Mouse (Mus musculus): ENCODE results near the gene Gm28539. TPM values are rescaled to one million over a fixed set of nuclear protein-coding genes. Genes with fewer than 3 reads are reported as not detected.

Gene Gm28539
- polyA plus RNA-seq, 1 experiment from 2014 or later, result not detected

DNA sequence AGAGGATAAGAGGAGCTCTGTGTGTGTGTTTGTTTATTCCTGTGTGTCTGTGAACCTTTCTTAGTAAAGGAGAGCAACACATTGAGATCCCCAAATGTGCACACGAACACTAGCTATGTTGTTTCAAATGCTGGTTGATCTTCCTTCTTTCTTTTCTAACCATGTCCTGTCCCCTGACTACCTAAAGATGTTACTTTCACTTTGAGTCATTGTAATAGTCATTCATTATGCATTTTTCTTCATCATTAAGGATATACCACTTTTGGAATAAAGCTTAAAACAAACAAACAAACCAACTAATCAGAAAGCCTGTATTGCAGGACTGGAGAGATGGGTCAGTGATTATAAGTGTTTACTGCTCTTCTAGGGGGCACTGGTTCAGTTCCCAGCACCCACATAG, 69.3 kb downstream of the Gm28539 start:
- Histone ChIP-seq H3K9me3 (no peaks in the 10 kb centered on the region), H3K4me3 (no peak overlapping the region), H3K36me3 (peaks cover 74% of the 10 kb centered on the region), H3K27me3 (no peaks in the 10 kb centered on the region), H3K27ac (no peak overlapping the region), H3K9ac (no peak overlapping the region), H3K4me2 (no peak overlapping the region), H3K4me1 (no peaks in the 10 kb centered on the region)
- ATAC-seq (ENCODE audit: insufficient number of reproducible peaks, insufficient read depth, low FRiP score, low TSS enrichment, low read depth), result no peak
- 94% methylated on average over 1 of the region's 1 CpGs for WGBS

DNA sequence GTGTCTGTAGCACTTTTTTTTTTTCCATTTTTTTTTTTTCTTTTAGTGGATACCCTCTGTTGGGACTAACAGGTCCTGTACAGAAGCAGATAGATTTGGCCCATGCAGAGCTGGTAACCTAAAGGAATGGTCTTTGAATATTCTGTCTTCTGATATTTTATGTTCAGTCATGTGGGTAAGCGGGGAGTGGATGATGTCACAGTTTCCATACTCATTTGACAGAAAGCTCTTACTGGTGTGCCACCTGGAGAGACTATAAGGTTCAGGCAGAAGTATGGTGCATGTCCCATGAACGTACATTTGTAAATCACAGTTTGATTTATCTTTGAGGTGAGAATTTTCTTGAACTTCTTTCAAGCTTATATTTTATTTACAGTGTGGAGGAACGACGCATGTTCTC, 79.7 kb downstream of the Gm28539 start:
- H3K9ac ChIP-seq, result no peak overlapping the region
- no peak overlapping the region for H3K4me2 ChIP-seq
- no peak for ATAC-seq (ENCODE audit: insufficient number of reproducible peaks, insufficient read depth, low FRiP score, low TSS enrichment, low read depth)
- H3K27ac ChIP-seq, result no peak overlapping the region
- WGBS, result 97% methylated on average over 4 of the region's 4 CpGs
- no peak overlapping the region for H3K4me3 ChIP-seq
- H3K9me3 ChIP-seq, result no peaks in the 10 kb centered on the region
- H3K36me3 ChIP-seq, result peaks cover 69% of the 10 kb centered on the region
- no peaks in the 10 kb centered on the region for H3K27me3 ChIP-seq
- no peaks in the 10 kb centered on the region for H3K4me1 ChIP-seq

GRCm38 (mm10) chr16:18921771-18922170, 85.4 kb downstream of the Gm28539 start:
- Histone ChIP-seq H3K4me3 (no peak overlapping the region), H3K27me3 (no peaks in the 10 kb centered on the region), H3K9me3 (no peaks in the 10 kb centered on the region), H3K4me1 (no peaks in the 10 kb centered on the region), H3K9ac (no peak overlapping the region), H3K4me2 (no peak overlapping the region), H3K36me3 (peaks cover 91% of the 10 kb centered on the region), H3K27ac (no peak overlapping the region)
- ATAC-seq (ENCODE audit: insufficient number of reproducible peaks, insufficient read depth, low FRiP score, low TSS enrichment, low read depth), result no peak
- 88% methylated on average over 2 of the region's 2 CpGs for WGBS

- H3K4me1 ChIP-seq, result no peaks in the 10 kb centered on the region
- no peak overlapping the region for H3K4me3 ChIP-seq
- peaks cover 76% of the 10 kb centered on the region for H3K36me3 ChIP-seq
- no peaks in the 10 kb centered on the region for H3K27me3 ChIP-seq
- WGBS, result 94% methylated on average over 1 of the region's 1 CpGs
- H3K4me2 ChIP-seq, result no peak overlapping the region
- H3K9me3 ChIP-seq, result no peaks in the 10 kb centered on the region
- no peak overlapping the region for H3K27ac ChIP-seq
- no peak overlapping the region for H3K9ac ChIP-seq
- ATAC-seq (ENCODE audit: insufficient number of reproducible peaks, insufficient read depth, low FRiP score, low TSS enrichment, low read depth), result no peak
Observed at GRCm38 (mm10) chr16:18927963-18928362, 91.6 kb downstream of the Gm28539 start.

DNA sequence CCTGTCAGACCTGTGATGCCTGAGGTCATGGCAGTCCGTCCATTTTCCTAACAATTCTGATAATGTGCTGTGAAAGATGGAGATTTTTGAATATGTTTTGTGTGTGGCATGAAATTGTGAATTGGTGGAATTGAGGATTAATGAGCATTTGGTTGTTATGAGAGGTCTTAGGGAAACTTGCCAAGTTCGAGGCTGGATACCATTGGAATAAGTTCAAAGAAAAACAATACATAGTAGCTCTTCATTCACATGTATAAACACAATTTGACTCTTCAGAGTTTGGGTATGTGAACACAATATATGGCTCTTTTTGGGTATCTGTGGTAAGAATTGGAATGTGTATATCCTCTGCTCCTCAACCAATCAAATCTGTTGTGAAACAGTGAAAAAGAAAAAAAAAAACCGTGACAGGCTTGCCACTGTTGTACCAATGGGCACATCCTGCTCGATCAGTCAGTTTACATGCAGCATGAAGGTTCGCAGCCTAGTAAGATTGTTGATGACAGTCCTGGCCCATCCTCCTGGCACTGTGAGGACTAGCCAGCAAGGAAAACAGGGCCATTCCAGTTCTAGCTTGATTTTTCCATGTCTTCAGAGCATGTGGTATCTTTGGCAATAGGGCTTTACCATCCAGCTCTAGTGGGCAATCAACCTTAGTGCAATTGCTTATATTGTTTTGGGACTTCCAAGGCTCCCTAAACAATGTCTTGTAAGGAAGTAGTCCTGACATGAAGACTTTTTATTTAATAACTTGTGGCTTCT, 102.1 kb downstream of the Gm28539 start:
- 83% methylated on average over 5 of the region's 5 CpGs for WGBS
- H3K36me3 ChIP-seq, result peaks cover 54% of the 10 kb centered on the region
- no peak for ATAC-seq (ENCODE audit: insufficient number of reproducible peaks, insufficient read depth, low FRiP score, low TSS enrichment, low read depth)
- no peaks in the 10 kb centered on the region for H3K9me3 ChIP-seq
- H3K4me2 ChIP-seq, result no peak overlapping the region
- no peak overlapping the region for H3K4me3 ChIP-seq
- no peak overlapping the region for H3K27ac ChIP-seq
- H3K4me1 ChIP-seq, result no peaks in the 10 kb centered on the region
- no peak overlapping the region for H3K9ac ChIP-seq
- no peaks in the 10 kb centered on the region for H3K27me3 ChIP-seq

GRCm38 (mm10) chr16:18943906-18944305, 107.5 kb downstream of the Gm28539 start:
- Histone ChIP-seq H3K9me3 (no peaks in the 10 kb centered on the region), H3K4me3 (no peak overlapping the region), H3K27ac (no peak overlapping the region), H3K4me1 (no peaks in the 10 kb centered on the region), H3K27me3 (no peaks in the 10 kb centered on the region), H3K9ac (no peak overlapping the region), H3K4me2 (no peak overlapping the region), H3K36me3 (peaks cover 61% of the 10 kb centered on the region)
- 90% methylated on average over 6 of the region's 6 CpGs for WGBS
- no peak for ATAC-seq (ENCODE audit: insufficient number of reproducible peaks, insufficient read depth, low FRiP score, low TSS enrichment, low read depth)

- no peaks in the 10 kb centered on the region for H3K27me3 ChIP-seq
- peaks cover 89% of the 10 kb centered on the region for H3K36me3 ChIP-seq
- H3K4me2 ChIP-seq, result no peak overlapping the region
- no peak overlapping the region for H3K27ac ChIP-seq
- no peak overlapping the region for H3K9ac ChIP-seq
- 98% methylated on average over 9 of the region's 9 CpGs for WGBS
- no peaks in the 10 kb centered on the region for H3K9me3 ChIP-seq
- H3K4me1 ChIP-seq, result no peaks in the 10 kb centered on the region
- H3K4me3 ChIP-seq, result no peak overlapping the region
- no peak for ATAC-seq (ENCODE audit: insufficient number of reproducible peaks, insufficient read depth, low FRiP score, low TSS enrichment, low read depth)
Observed at GRCm38 (mm10) chr16:18948941-18949340, 112.6 kb downstream of the Gm28539 start.

DNA sequence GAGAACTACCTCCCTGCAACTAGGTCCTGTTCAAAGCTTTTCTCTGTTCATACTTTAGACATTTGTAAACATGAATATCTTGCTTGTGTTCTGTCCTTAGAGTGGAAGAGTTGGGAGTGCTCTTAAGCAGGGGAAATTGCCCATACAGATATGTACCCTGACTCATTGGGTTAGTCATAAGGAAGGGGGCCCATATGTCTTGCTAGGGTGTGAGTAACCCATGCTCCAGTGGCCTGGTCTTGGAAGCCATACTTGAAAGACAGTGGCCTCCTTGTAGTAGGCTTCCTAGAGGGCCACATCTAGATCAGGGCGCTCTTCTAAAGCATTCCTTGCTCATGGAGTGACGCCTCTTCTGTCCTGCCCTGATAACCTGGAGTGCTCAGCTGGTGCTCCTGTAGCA, 114.0 kb downstream of the Gm28539 start:
- no peak overlapping the region for H3K27ac ChIP-seq
- no peak for ATAC-seq (ENCODE audit: insufficient number of reproducible peaks, insufficient read depth, low FRiP score, low TSS enrichment, low read depth)
- no peaks in the 10 kb centered on the region for H3K27me3 ChIP-seq
- no peaks in the 10 kb centered on the region for H3K9me3 ChIP-seq
- H3K36me3 ChIP-seq, result peaks cover 93% of the 10 kb centered on the region
- WGBS, result 89% methylated on average over 2 of the region's 2 CpGs
- no peak overlapping the region for H3K4me3 ChIP-seq
- H3K4me2 ChIP-seq, result no peak overlapping the region
- no peak overlapping the region for H3K9ac ChIP-seq
- no peaks in the 10 kb centered on the region for H3K4me1 ChIP-seq

GRCm38 (mm10) chr16:18952813-18953212, 116.4 kb downstream of the Gm28539 start:
- H3K36me3 ChIP-seq, result peaks cover 94% of the 10 kb centered on the region
- no peak overlapping the region for H3K4me3 ChIP-seq

GRCm38 (mm10) chr16:18955070-18955469, 118.7 kb downstream of the Gm28539 start:
- ATAC-seq (ENCODE audit: insufficient number of reproducible peaks, insufficient read depth, low FRiP score, low TSS enrichment, low read depth), result no peak
- Histone ChIP-seq H3K9me3 (peaks cover 3% of the 10 kb centered on the region), H3K27ac (no peak overlapping the region), H3K36me3 (peaks cover 80% of the 10 kb centered on the region), H3K4me1 (no peaks in the 10 kb centered on the region), H3K27me3 (no peaks in the 10 kb centered on the region), H3K4me3 (no peak overlapping the region), H3K4me2 (no peak overlapping the region), H3K9ac (no peak overlapping the region)
- 81% methylated on average over 3 of the region's 3 CpGs for WGBS

More at GRCm38 (mm10) chr16:18952813-18953212, 116.4 kb downstream of the Gm28539 start:
- Histone ChIP-seq H3K4me1 (no peaks in the 10 kb centered on the region), H3K9me3 (no peaks in the 10 kb centered on the region), H3K9ac (no peak overlapping the region), H3K4me2 (no peak overlapping the region), H3K27ac (no peak overlapping the region), H3K27me3 (no peaks in the 10 kb centered on the region)
- ATAC-seq (ENCODE audit: insufficient number of reproducible peaks, insufficient read depth, low FRiP score, low TSS enrichment, low read depth), result no peak

GRCm38 (mm10) chr16:18963486-18963885, 127.1 kb downstream of the Gm28539 start:
- peaks cover 77% of the 10 kb centered on the region for H3K36me3 ChIP-seq
- ATAC-seq (ENCODE audit: insufficient number of reproducible peaks, insufficient read depth, low FRiP score, low TSS enrichment, low read depth), result no peak
- no peak overlapping the region for H3K4me2 ChIP-seq
- no peak overlapping the region for H3K4me3 ChIP-seq
- no peak overlapping the region for H3K9ac ChIP-seq
- no peaks in the 10 kb centered on the region for H3K27me3 ChIP-seq
- H3K9me3 ChIP-seq, result peaks cover 10% of the 10 kb centered on the region
- H3K27ac ChIP-seq, result no peak overlapping the region
- H3K4me1 ChIP-seq, result no peaks in the 10 kb centered on the region

- Histone ChIP-seq H3K27me3 (no peaks in the 10 kb centered on the region), H3K36me3 (peaks cover 52% of the 10 kb centered on the region), H3K27ac (no peak overlapping the region), H3K9ac (no peak overlapping the region), H3K9me3 (no peaks in the 10 kb centered on the region), H3K4me2 (no peak overlapping the region), H3K4me1 (no peaks in the 10 kb centered on the region), H3K4me3 (no peak overlapping the region)
- no peak for ATAC-seq (ENCODE audit: insufficient number of reproducible peaks, insufficient read depth, low FRiP score, low TSS enrichment, low read depth)
- WGBS, result 95% methylated on average over 9 of the region's 9 CpGs
Observed at GRCm38 (mm10) chr16:18969420-18970128, 133.2 kb downstream of the Gm28539 start.

Measured in embryonic facial prominence, embryonic 13.5 days (tissue).